Mouse (Mus musculus): ENCODE measurements at regions not wholly inside any gene's neighbourhood (a gene's known extent, or its start where the extent isn't known, plus 50 kb on each side); places are given as distances from the start of the nearest gene placed in this dataset.
A peak's percentile ranks its signal among the peaks of the same experiment; 100 is the strongest.

GRCm38 (mm10) chr19:59588068-59588522 is 129.9 kb downstream of the Emx2 start:
- H3K4me3 ChIP-seq (replicated peaks): peak overlapping the region; percentile 27
- peaks cover 27% of the 10 kb centered on the region for H3K4me1 ChIP-seq (replicated peaks)
- H3K9me3 ChIP-seq: no peaks in the 10 kb centered on the region
- H3K27ac ChIP-seq: peak overlapping the region; percentile 29; the same call in 1 of the 2 replicates
- H3K36me3 ChIP-seq: no peaks in the 10 kb centered on the region
- H3K9ac ChIP-seq (replicated peaks): no peak overlapping the region; the same call in 1 of the 2 replicates
- peaks cover 4% of the 10 kb centered on the region; the same call in 1 of the 2 replicates for H3K27me3 ChIP-seq
- 15% methylated on average over 17 of the region's 17 CpGs for WGBS
- no peak for ATAC-seq (ENCODE audit: insufficient number of reproducible peaks, insufficient read depth, low FRiP score, low TSS enrichment, low read depth)
- peak overlapping the region; percentile 52 for H3K4me2 ChIP-seq

- H3K9ac ChIP-seq (replicated peaks): no peak overlapping the region
- H3K27ac ChIP-seq: no peak overlapping the region
- no peaks in the 10 kb centered on the region for H3K9me3 ChIP-seq
- 0 out of 2 replicates have a peak, but pooled peaks cover under 1% of the 10 kb centered on the region for H3K27me3 ChIP-seq
- no peak overlapping the region for H3K4me3 ChIP-seq (replicated peaks)
- H3K4me2 ChIP-seq: no peak overlapping the region
- peaks cover 18% of the 10 kb centered on the region for H3K4me1 ChIP-seq (replicated peaks)
- H3K36me3 ChIP-seq: no peaks in the 10 kb centered on the region
- ATAC-seq (ENCODE audit: insufficient number of reproducible peaks, insufficient read depth, low FRiP score, low TSS enrichment, low read depth): no peak
- 98% methylated on average over 3 of the region's 3 CpGs for WGBS
These were observed 131.8 kb downstream of the Emx2 start for GRCm38 (mm10) chr19:59590021-59590420.

DNA sequence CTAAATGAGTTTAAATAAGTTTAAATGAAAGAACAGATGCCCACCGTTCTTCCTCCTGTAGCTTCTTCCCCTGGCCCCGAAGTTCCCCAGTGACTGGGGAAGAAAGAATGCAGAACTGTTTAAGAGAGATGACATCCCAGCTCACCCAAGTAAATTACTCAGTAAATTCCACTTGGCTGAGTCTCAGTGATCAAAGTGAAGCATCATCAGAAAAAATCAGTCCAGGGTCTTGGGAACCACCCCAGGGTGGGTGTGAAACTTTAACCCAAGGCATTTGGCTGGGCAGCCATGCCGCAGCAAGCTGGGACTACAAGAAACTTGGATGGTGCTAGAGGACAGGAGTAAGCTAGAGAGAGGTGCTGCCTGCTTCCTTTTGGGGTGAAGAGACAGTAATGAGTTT is 133.9 kb downstream of the Emx2 start:
- Histone ChIP-seq H3K4me1 (replicated peaks) (peaks cover 6% of the 10 kb centered on the region), H3K36me3 (no peaks in the 10 kb centered on the region), H3K27me3 (no peaks in the 10 kb centered on the region), H3K27ac (no peak overlapping the region), H3K9me3 (no peaks in the 10 kb centered on the region), H3K9ac (replicated peaks) (no peak overlapping the region), H3K4me2 (no peak overlapping the region), H3K4me3 (replicated peaks) (no peak overlapping the region)
- WGBS: 59% methylated on average over 3 of the region's 3 CpGs
- no peak for ATAC-seq (ENCODE audit: insufficient number of reproducible peaks, insufficient read depth, low FRiP score, low TSS enrichment, low read depth)

- Histone ChIP-seq H3K4me2 (no peak overlapping the region), H3K4me1 (replicated peaks) (0 out of 2 replicates have a peak, but pooled peaks cover 3% of the 10 kb centered on the region), H3K36me3 (no peaks in the 10 kb centered on the region), H3K9me3 (no peaks in the 10 kb centered on the region), H3K9ac (replicated peaks) (no peak overlapping the region), H3K27me3 (peaks cover 5% of the 10 kb centered on the region; the same call in 1 of the 2 replicates), H3K27ac (no peak overlapping the region), H3K4me3 (replicated peaks) (no peak overlapping the region)
- WGBS: 73% methylated on average over 6 of the region's 6 CpGs
- no peak for ATAC-seq (ENCODE audit: insufficient number of reproducible peaks, insufficient read depth, low FRiP score, low TSS enrichment, low read depth)
These were observed 166.2 kb downstream of the Emx2 start for GRCm38 (mm10) chr19:59624288-59624795.

GRCm38 (mm10) chr19:59627681-59628080 is 169.5 kb downstream of the Emx2 start:
- no peaks in the 10 kb centered on the region for H3K36me3 ChIP-seq
- H3K27ac ChIP-seq: no peak overlapping the region
- H3K27me3 ChIP-seq: peaks cover 6% of the 10 kb centered on the region; the same call in 1 of the 2 replicates
- H3K9me3 ChIP-seq: no peaks in the 10 kb centered on the region
- 33% methylated on average over 3 of the region's 3 CpGs for WGBS
- 0 out of 2 replicates have a peak, but pooled peaks cover 3% of the 10 kb centered on the region for H3K4me1 ChIP-seq (replicated peaks)
- ATAC-seq (ENCODE audit: insufficient number of reproducible peaks, insufficient read depth, low FRiP score, low TSS enrichment, low read depth): no peak
- H3K9ac ChIP-seq (replicated peaks): no peak overlapping the region
- H3K4me3 ChIP-seq (replicated peaks): no peak overlapping the region
- no peak overlapping the region for H3K4me2 ChIP-seq

GRCm38 (mm10) chr19:59628296-59629160 is 170.4 kb downstream of the Emx2 start:
- Histone ChIP-seq H3K9ac (replicated peaks) (no peak overlapping the region), H3K9me3 (no peaks in the 10 kb centered on the region), H3K4me1 (replicated peaks) (0 out of 2 replicates have a peak, but pooled peaks cover 3% of the 10 kb centered on the region), H3K36me3 (no peaks in the 10 kb centered on the region), H3K27ac (no peak overlapping the region), H3K4me2 (no peak overlapping the region), H3K4me3 (replicated peaks) (no peak overlapping the region), H3K27me3 (peaks cover 14% of the 10 kb centered on the region; the same call in 1 of the 2 replicates)
- WGBS: 50% methylated on average over 15 of the region's 15 CpGs
- ATAC-seq (ENCODE audit: insufficient number of reproducible peaks, insufficient read depth, low FRiP score, low TSS enrichment, low read depth): no peak

GRCm38 (mm10) chr19:59629161-59629445 is 170.9 kb downstream of the Emx2 start:
- no peak overlapping the region for H3K4me2 ChIP-seq
- H3K9me3 ChIP-seq: no peaks in the 10 kb centered on the region
- 0 out of 2 replicates have a peak, but pooled peaks cover 3% of the 10 kb centered on the region for H3K4me1 ChIP-seq (replicated peaks)
- H3K27ac ChIP-seq: no peak overlapping the region
- H3K27me3 ChIP-seq: peaks cover 18% of the 10 kb centered on the region; the same call in 1 of the 2 replicates
- ATAC-seq (ENCODE audit: insufficient number of reproducible peaks, insufficient read depth, low FRiP score, low TSS enrichment, low read depth): no peak
- H3K9ac ChIP-seq (replicated peaks): no peak overlapping the region
- 89% methylated on average over 2 of the region's 2 CpGs for WGBS
- no peaks in the 10 kb centered on the region for H3K36me3 ChIP-seq
- no peak overlapping the region for H3K4me3 ChIP-seq (replicated peaks)

DNA sequence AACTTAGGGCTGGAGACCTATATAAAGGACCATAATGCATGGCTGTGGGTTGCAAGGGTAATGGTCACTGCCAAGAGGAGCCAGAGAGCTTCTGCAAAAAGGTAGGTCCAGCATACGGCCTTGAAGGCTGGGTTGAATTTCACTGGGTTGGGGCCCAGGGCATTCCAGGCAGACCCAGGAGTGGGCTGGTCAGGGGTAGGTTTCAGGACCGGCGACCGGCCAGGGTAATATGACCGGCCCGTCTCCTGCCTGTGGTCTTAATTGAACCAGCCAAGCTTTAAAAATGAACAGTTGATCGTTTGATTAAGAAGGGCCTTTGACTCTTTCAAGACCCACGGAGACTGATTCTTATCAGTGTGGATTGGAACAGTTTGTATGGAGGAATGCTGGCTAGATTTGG is 171.9 kb downstream of the Emx2 start:
- peaks cover 1% of the 10 kb centered on the region; the same call in 1 of the 2 replicates for H3K4me1 ChIP-seq (replicated peaks)
- ATAC-seq (ENCODE audit: insufficient number of reproducible peaks, insufficient read depth, low FRiP score, low TSS enrichment, low read depth): no peak
- peaks cover 18% of the 10 kb centered on the region; the same call in 1 of the 2 replicates for H3K27me3 ChIP-seq
- H3K36me3 ChIP-seq: no peaks in the 10 kb centered on the region
- no peak overlapping the region for H3K27ac ChIP-seq
- no peak overlapping the region for H3K4me2 ChIP-seq
- no peak overlapping the region for H3K9ac ChIP-seq (replicated peaks)
- no peak overlapping the region for H3K4me3 ChIP-seq (replicated peaks)
- WGBS: 52% methylated on average over 8 of the region's 8 CpGs
- no peaks in the 10 kb centered on the region for H3K9me3 ChIP-seq

DNA sequence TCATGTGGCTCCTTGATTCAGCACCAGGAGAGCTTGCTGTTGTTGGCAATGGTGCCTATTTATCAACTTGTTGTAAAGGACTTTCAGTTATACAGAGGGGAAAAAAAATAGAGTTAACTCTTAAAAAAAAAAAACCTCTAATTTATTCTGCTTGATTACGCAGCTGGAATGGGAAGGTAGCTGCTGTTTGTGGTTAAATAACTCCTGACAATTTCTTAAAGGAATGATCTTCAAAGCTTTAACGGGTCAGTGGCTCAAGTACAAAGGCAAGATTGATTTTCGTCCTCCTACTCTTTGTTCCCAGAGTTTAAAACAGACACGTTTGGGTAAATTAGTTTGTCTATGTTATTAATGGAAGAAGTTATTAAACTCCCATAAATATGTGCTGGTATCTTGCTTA is 172.5 kb downstream of the Emx2 start:
- peaks cover 18% of the 10 kb centered on the region; the same call in 1 of the 2 replicates for H3K27me3 ChIP-seq
- no peak for ATAC-seq (ENCODE audit: insufficient number of reproducible peaks, insufficient read depth, low FRiP score, low TSS enrichment, low read depth)
- H3K36me3 ChIP-seq: no peaks in the 10 kb centered on the region
- H3K4me3 ChIP-seq (replicated peaks): no peak overlapping the region
- no peak overlapping the region for H3K4me2 ChIP-seq
- H3K27ac ChIP-seq: no peak overlapping the region
- H3K4me1 ChIP-seq (replicated peaks): peaks cover 7% of the 10 kb centered on the region
- no peak overlapping the region for H3K9ac ChIP-seq (replicated peaks)
- 52% methylated on average over 4 of the region's 4 CpGs for WGBS
- no peaks in the 10 kb centered on the region for H3K9me3 ChIP-seq

- Histone ChIP-seq H3K4me3 (replicated peaks) (no peak overlapping the region), H3K9ac (replicated peaks) (no peak overlapping the region), H3K27me3 (peaks cover 18% of the 10 kb centered on the region; the same call in 1 of the 2 replicates), H3K36me3 (no peaks in the 10 kb centered on the region), H3K4me2 (no peak overlapping the region), H3K9me3 (no peaks in the 10 kb centered on the region), H3K27ac (no peak overlapping the region), H3K4me1 (replicated peaks) (peaks cover 15% of the 10 kb centered on the region)
- 89% methylated on average over 1 of the region's 1 CpGs for WGBS
- ATAC-seq (ENCODE audit: insufficient number of reproducible peaks, insufficient read depth, low FRiP score, low TSS enrichment, low read depth): no peak
These were observed 173.4 kb downstream of the Emx2 start for GRCm38 (mm10) chr19:59631541-59631940.

- WGBS: 11% methylated on average over 8 of the region's 8 CpGs
- Histone ChIP-seq H3K27me3 (peaks cover 23% of the 10 kb centered on the region; the same call in 1 of the 2 replicates), H3K4me1 (replicated peaks) (peaks cover 18% of the 10 kb centered on the region), H3K36me3 (no peaks in the 10 kb centered on the region), H3K4me3 (replicated peaks) (no peak overlapping the region), H3K9me3 (no peaks in the 10 kb centered on the region), H3K4me2 (no peak overlapping the region), H3K9ac (replicated peaks) (no peak overlapping the region), H3K27ac (no peak overlapping the region)
- ATAC-seq (ENCODE audit: insufficient number of reproducible peaks, insufficient read depth, low FRiP score, low TSS enrichment, low read depth): no peak; the same call in 1 of the 2 replicates
These were observed 178.1 kb downstream of the Emx2 start for GRCm38 (mm10) chr19:59636271-59636670.
